Mouse (Mus musculus) T-helper 2 cell (primary cell): Measurements from ENCODE around the gene Srrt.

ENCODE experiments used
- in situ Hi-C: fragments of 300-600 bp; cut with MboI, MseI; formaldehyde crosslinking; loops from one replicate; pipeline ENCODE4 v1.15.1; 2025; ENCODE audit warnings: high pct_unique_total_duplicates

The Srrt gene

DNA sequence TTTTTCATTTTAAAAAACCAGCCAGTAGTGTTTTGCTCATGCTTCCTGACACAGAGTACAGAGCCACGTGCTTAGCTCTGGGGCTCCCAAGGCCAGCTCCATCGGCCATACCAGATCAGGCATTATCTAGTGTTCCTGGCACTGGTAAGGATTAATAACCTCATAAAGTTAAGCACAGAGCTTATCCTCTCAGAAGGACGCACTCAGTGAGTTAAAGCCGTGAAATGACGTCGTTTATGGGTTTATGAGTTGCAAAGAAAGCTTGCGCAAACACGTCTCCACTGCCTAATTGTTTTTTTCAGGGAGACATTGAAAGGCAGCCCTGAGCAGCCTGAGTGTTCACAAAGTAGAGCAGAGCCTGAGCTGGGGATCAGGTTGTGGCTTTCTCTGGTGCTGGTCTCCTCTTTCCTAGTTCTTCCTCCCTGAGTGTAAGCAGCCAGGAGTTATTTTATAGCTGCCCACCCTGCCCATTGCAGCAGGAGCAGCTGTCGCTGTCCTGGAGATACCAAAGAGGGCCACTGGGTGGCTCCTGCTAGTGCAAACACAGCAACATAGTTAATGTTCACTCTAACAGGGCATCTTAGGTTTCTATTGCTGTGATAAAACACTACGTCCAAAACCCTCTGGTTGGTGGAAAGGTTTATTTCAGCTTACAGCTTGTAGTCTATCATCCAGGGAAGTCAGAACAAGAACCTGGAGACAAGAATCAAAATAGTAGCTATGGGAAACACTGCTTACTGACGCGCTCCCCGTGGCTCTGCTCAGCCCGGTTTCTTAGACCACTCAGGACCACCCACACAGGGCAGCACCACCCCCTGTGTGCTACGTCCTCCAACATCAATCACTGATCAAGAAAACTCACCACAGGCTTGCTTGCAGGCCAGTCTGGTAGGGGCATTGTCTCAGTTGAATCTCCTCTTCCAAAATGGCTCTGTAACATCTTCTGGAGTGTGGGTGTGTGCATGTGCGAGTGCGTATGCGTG lies 29.8 kb downstream of the Srrt start:
- in situ Hi-C loops: loop anchor here (10.0 kb wide), 1 partner anchor 273 kb away; no protein-coding TSS in a partner anchor

- in situ Hi-C loops: loop anchor here (5.0 to 10.0 kb wide), 2 partner anchors 66 to 166 kb away; no protein-coding TSS in a partner anchor
These were observed 39.2 kb downstream of the Srrt start for GRCm38 (mm10) chr5:137268131-137268910.

- in situ Hi-C loops: loop anchor here (5.0 to 10.0 kb wide), 2 partner anchors 62 to 170 kb away; no protein-coding TSS in a partner anchor
These were observed 42.7 kb downstream of the Srrt start for GRCm38 (mm10) chr5:137264787-137265186.

- in situ Hi-C loops: loop anchor here (10.0 kb wide), 1 partner anchor 171 kb away; no protein-coding TSS in a partner anchor
These were observed 43.4 kb downstream of the Srrt start for GRCm38 (mm10) chr5:137263897-137264720.
